Mouse (Mus musculus) regulatory T cell (primary cell): ENCODE results near the gene Olfr1019.

Source experiments
- in situ Hi-C: fragments of 300-600 bp; cut with MboI, MseI; formaldehyde crosslinking; loops from one replicate; pipeline ENCODE4 v1.15.1; 2025; ENCODE audit warnings: high pct_unique_total_duplicates

Olfr1019 gene

DNA sequence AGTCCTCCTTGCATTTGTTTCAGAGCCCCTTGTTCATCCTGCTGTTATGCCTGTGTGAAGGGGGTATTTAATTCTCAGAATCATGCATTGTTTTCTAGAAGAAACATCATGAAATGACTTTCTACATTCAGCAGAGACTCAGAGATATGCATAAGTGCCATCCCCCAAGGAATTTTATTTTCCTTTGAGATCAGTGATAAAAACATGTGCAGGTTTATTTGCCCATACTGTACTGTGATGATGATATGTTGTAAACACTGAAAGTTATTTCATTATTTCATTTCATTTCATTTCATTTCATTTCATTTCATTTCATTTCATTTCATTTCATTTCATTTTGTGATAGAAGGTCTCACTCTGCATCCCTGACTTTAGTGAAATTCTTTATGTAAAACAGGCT is at the start of gene Olfr1019:
Gene Olfr1019 (minus strand): TSS at position 101 of the 400 bp plus-strand sequence.
- in situ Hi-C loops, result no loop called here

GRCm38 (mm10) chr2:85885340-85885739 is 40.1 kb upstream of the Olfr1019 start, which contains the start of gene Olfr1023:
Gene Olfr1023, plus strand, starts transcription at chr2:85885640.
- in situ Hi-C loops, result no loop called here

DNA sequence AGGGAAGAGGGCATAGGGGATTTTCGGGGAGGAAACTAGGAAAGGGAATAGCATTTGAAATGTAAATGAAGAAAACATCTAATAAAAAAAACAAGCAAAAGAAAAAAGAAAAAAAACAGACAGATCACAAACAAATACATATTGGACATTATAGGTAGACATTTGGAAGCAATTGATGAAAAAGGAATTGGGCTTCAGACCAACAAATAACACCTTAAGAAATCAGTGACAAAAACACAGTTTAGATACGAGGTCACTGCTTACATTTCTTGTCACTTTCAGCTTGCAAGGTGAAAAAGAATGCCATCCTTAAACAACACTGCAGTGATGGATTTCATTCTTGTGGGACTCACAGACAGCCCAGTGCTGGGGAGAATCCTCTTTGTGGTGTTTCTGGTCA is 23.0 kb upstream of the Olfr1019 start, which contains the start of gene Olfr1022:
Gene Olfr1022 (plus strand): TSS at position 301 of the 400 bp plus-strand sequence.
- in situ Hi-C loops, result no loop called here

GRCm38 (mm10) chr2:85846730-85847129 is 1.4 kb upstream of the Olfr1019 start, which contains the start of gene Olfr1020:
Gene Olfr1020, plus strand, starts transcription at chr2:85847030.
- in situ Hi-C loops, result no loop called here

DNA sequence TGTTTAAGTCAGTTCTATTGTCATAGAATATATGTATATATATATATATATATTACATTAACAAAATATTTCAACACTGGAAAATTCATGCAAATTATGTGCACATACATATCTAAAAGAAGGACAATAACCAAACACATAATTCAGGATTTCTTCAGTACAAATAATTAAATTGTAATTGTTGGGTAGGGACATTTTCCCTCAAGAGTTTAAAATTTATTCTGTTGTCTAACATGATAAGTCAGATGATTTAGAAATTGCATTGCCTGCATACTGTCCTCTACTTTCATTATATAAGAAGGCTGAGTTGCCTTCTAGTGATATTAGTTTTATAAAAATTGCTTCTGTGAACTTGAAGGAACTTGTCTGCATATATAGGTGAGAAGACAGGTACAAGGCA is 27.1 kb downstream of the Olfr1019 start, which contains the start of gene Olfr1018:
Gene Olfr1018 (plus strand): TSS at position 301 of the 400 bp plus-strand sequence.
- in situ Hi-C loops, result no loop called here

DNA sequence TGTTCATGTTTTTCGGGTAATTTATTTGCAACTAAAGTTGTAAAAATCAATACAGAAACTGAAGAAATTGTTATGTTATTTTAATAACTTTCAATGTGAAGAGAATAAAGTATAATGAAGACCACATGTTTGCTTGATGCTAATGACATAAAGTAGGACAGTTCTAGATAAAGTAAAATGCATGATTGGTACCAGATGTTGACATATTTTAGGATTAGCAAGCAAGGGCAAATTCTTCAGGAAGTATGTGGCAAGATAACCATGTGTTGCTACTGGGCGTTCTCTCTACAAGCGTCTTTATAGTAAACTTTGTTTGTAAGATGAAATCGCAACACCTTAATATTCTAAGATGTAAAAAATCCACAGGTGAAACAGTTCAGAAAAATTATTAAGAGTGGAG is 40.8 kb downstream of the Olfr1019 start:
- in situ Hi-C loops, result no loop called here

- in situ Hi-C loops, result no loop called here
These were observed 42.8 kb downstream of the Olfr1019 start, which contains the start of gene Olfr1016 for GRCm38 (mm10) chr2:85802444-85802843. Gene Olfr1016, minus strand, starts transcription at chr2:85802544.

- in situ Hi-C loops, result no loop called here
These were observed 53.0 kb downstream of the Olfr1019 start for GRCm38 (mm10) chr2:85792331-85792730.
